Mouse (Mus musculus) heart, embryonic 13.5 days (tissue): ENCODE results near the gene 5730596B20Rik. TPM values are rescaled to one million over a fixed set of nuclear protein-coding genes. Genes with fewer than 3 reads are reported as not detected.

ENCODE experiments used
- ATAC-seq: fragments of 200-750 bp; cut with Nextera tagmentation; 2 replicates; pipeline ENCODE4 v1.8.0; 2017; ENCODE audit warnings: moderate TSS enrichment; ENCODE audit not compliant: insufficient number of reproducible peaks, low FRiP score, low TSS enrichment; ENCODE audit errors: extremely low read depth
- H3K27ac ChIP-seq: fragments of 300-500 bp; sonication (generic); replicated peaks from 2 replicates; pipeline ENCODE4 v1.5.1; 2015; ENCODE audit warnings: moderate library complexity, mild to moderate bottlenecking, inconsistent platforms
- H3K27me3 ChIP-seq: fragments of 300-500 bp; sonication (generic); replicated peaks from 2 replicates; pipeline ENCODE4 v1.6.1; 2015; ENCODE audit warnings: mild to moderate bottlenecking, inconsistent platforms
- H3K36me3 ChIP-seq: fragments of 300-500 bp; sonication (generic); 2 replicates; pipeline ENCODE4 v1.6.1; 2015; ENCODE audit warnings: mild to moderate bottlenecking, inconsistent platforms
- H3K4me1 ChIP-seq: fragments of 300-500 bp; sonication (generic); 2 replicates; pipeline ENCODE4 v1.6.1; 2015; ENCODE audit warnings: inconsistent platforms
- H3K4me2 ChIP-seq: fragments of 300-500 bp; sonication (generic); 2 replicates; pipeline ENCODE4 v1.6.1; 2015; ENCODE audit warnings: inconsistent platforms, mild to moderate bottlenecking, moderate library complexity
- H3K4me3 ChIP-seq: fragments of 300-500 bp; sonication (generic); 2 replicates; pipeline ENCODE4 v1.5.1; 2015; ENCODE audit warnings: moderate library complexity, mild to moderate bottlenecking, inconsistent platforms
- H3K9ac ChIP-seq: fragments of 300-500 bp; sonication (generic); 2 replicates; pipeline ENCODE4 v1.6.1; 2015; ENCODE audit warnings: inconsistent platforms, mild to moderate bottlenecking, moderate library complexity
- H3K9me3 ChIP-seq: fragments of 300-500 bp; sonication (generic); 2 replicates; pipeline ENCODE4 v1.6.1; 2016; ENCODE audit warnings: inconsistent platforms
- WGBS: fragments of 180-500 bp; shearing (Covaris S2); methylation state at CpG from one replicate; pipeline ENCODE4 v1.1.7; 2015; ENCODE audit warnings: mixed read lengths; 5-methylcytosine and 5-hydroxymethylcytosine counted together
- polyA plus RNA-seq: library from polyadenylated mRNA; unstranded; fragments of >200 nt; fragmentation: Nextera tagmentation; extraction: Ambion mirVana; gene quantifications from 2 replicates; pipeline ENCODE4 v1.2.1, GENCODE M21; 2015

Gene 5730596B20Rik
- polyA plus RNA-seq, 1 experiment from 2014 or later = 0.33 TPM

DNA sequence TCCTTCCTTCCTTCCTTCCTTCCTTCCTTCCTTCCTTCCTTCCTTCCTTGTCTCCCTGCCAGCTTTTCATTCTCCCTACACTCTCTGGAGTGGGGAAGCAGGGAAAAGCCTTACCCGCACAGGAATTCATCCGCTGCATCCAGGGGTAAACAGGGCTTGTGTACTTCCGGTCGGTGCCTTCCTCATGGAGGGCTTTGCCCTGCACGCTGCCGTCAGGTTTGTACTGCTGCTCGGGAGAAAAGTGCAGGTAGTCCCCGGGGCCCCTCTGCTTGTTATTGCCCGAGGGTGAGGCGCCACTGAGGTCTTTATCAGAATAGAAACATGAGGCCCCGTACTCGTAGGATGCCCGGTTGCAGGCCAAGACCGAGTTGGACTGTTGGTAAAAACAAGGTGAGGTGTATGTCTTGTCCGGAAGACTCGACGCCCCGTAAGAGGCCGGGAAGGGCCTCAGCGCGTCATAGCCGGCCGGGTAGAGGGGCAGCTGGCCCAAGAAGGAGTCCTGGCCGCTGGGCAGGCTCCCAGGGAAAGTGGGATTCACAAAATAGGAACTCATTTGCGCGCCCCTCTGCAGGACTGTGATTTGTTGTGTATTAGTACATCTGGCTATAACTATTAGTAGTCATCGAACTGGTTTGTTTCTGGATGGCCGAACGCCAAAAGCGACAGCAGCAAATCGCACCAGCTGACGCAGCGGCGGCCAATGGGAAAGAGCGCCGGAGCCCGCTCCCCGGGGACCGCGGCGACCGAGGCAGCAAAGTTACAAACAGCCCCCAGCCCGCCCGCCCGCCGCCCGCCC, 31.0 kb downstream of the 5730596B20Rik start, which contains the start of gene Hoxa6:
Gene Hoxa6, minus strand, starts transcription at position 651 of the 796 bp plus-strand sequence.
- no peak within 1 kb of the TSS for H3K9ac ChIP-seq
- no peak for ATAC-seq
- H3K4me1 ChIP-seq = peaks cover 41% of the 10 kb centered on the region
- peak within 1 kb of the TSS; percentile 34 for H3K4me3 ChIP-seq
- H3K27ac ChIP-seq = no peak within 1 kb of the TSS
- 1% methylated on average over 45 of the region's 47 CpGs for WGBS
- peak within 1 kb of the TSS; percentile 54 for H3K4me2 ChIP-seq
- H3K36me3 ChIP-seq = no peaks in the 10 kb centered on the region
- peaks cover 100% of the 10 kb centered on the region for H3K27me3 ChIP-seq
- no peaks in the 10 kb centered on the region for H3K9me3 ChIP-seq

DNA sequence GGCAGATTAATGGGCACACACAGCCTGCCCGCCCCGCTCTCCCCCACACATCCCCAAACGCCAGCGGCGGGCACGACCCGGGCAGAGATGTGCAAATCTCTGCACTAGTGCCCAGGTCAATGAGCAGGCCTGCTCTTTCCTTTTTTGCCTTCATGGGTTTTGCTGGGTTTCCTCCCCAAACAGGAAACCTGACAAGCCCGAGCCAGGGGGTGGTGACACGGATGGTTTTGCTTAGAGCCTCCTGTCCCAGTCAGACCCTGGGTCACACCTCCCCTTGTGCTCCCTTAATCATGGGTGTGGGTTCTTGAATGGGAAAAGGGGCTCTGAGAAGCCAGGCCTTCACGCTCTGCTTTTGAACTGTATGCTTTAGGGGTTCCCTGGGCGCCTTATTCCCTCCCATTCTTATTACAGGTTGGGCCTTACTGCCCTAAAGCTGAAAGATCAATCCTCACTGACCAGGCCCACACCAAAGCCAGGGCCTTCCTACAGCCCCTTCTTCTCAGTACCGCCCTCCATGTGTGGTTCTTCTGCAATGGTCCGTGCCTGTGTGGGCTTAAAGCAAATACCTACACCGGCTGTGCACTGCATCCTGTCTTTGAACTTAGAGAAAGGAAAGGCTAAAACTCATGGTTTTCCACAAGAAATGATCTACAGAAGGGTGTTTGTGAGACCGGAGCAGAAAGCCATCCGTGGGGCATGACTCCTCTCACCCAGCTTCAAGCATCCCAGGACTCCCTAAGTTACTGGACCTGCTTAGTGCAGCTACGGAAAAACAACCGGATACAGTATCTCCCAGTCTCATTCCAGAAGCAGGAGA, 31.8 kb downstream of the 5730596B20Rik start:
- no peak overlapping the region for H3K9ac ChIP-seq
- H3K36me3 ChIP-seq = no peaks in the 10 kb centered on the region
- H3K4me3 ChIP-seq = peak overlapping the region; percentile 34
- H3K4me1 ChIP-seq = peaks cover 32% of the 10 kb centered on the region
- H3K4me2 ChIP-seq = peak overlapping the region; percentile 54
- WGBS = 9% methylated on average over 18 of the region's 18 CpGs
- no peaks in the 10 kb centered on the region for H3K9me3 ChIP-seq
- no peak overlapping the region for H3K27ac ChIP-seq
- ATAC-seq = no peak
- peaks cover 100% of the 10 kb centered on the region for H3K27me3 ChIP-seq

DNA sequence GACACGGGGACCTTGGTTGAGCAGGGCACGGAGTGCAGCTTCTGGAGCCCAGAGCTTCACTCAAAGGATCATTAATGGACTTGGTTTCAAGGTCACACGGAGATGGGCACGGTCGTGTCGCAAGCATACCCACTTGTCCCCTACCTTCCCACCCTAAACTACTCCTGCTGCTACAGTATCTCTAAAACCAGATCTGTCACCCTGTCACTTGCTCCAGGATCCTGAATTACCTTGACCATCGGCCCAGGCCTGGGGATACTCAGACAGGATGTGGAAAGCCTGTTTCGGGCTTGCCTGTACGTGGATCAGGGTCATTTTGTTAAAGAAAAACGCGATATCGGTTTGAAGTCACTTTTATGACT, 32.4 kb downstream of the 5730596B20Rik start:
- no peak overlapping the region for H3K4me3 ChIP-seq
- H3K4me1 ChIP-seq = peaks cover 27% of the 10 kb centered on the region
- ATAC-seq = no peak
- no peak overlapping the region for H3K27ac ChIP-seq
- H3K4me2 ChIP-seq = no peak overlapping the region
- no peaks in the 10 kb centered on the region for H3K9me3 ChIP-seq
- H3K36me3 ChIP-seq = no peaks in the 10 kb centered on the region
- peaks cover 100% of the 10 kb centered on the region for H3K27me3 ChIP-seq
- WGBS = 14% methylated on average over 12 of the region's 12 CpGs
- no peak overlapping the region for H3K9ac ChIP-seq

DNA sequence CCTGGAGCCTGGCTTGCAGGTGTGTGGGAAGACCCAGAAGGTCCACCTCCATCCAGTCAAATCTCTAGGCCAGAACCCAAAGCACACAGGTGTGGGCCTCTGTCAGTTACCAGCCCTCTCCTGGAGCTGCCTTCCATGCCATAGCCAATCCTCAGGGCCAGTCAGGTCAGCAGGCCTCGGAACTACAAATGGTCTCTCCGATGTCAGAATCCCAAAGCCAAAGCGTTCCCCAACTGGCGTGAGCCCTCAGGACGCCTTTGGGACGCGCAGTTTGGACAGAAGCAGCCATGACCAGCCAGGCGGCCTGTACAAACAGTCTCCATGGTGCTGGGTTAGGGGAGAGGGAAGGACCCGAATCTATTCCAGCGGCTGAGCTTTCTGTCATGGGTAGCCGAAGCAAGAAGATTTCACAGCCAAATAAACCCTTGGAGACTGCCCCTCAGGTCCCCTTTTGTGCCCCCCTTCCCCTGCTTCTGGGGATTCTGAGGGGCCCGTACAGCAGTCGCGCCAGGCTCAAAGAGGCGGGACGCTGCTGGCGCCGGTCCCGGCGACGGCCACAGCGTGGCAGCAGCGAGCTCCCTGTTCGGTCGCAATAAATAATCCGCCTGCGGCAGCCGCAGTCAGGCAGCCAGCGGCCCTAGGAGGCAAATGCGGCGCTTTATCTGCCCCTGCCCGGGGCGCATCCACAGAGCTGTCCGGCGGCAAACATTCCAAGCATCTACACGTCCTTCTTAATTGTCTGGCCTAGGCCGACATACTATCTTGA, 34.1 kb downstream of the 5730596B20Rik start:
- WGBS = 2% methylated on average over 37 of the region's 37 CpGs
- H3K27ac ChIP-seq = no peak overlapping the region
- ATAC-seq = no peak; the same call in 1 of the 2 replicates
- peaks cover 100% of the 10 kb centered on the region for H3K27me3 ChIP-seq
- no peaks in the 10 kb centered on the region for H3K36me3 ChIP-seq
- H3K4me2 ChIP-seq = peak overlapping the region; percentile 53
- no peaks in the 10 kb centered on the region for H3K9me3 ChIP-seq
- peaks cover 23% of the 10 kb centered on the region for H3K4me1 ChIP-seq
- H3K4me3 ChIP-seq = peak overlapping the region; percentile 41
- peak overlapping the region; percentile 34; the same call in 1 of the 2 replicates for H3K9ac ChIP-seq

DNA sequence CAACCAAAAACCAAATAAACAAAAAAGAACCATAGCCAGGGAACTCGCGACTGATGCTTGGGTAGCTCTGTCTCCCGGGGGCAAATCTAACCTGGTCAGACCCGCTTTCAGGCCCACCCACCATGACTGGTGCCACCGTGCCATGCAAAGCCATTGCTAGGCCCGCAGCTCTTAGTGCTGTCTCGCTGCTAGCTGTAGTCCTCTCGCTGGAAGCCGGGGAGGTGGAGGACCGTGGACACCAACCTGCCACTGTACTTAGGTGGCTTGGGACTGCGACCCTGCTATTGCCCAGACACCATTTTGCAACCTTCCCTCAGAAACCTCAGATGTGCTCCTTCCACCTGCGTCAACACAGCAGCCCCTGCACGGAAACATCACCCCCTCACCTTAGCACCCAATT, 34.7 kb downstream of the 5730596B20Rik start:
- no peak overlapping the region for H3K27ac ChIP-seq

DNA sequence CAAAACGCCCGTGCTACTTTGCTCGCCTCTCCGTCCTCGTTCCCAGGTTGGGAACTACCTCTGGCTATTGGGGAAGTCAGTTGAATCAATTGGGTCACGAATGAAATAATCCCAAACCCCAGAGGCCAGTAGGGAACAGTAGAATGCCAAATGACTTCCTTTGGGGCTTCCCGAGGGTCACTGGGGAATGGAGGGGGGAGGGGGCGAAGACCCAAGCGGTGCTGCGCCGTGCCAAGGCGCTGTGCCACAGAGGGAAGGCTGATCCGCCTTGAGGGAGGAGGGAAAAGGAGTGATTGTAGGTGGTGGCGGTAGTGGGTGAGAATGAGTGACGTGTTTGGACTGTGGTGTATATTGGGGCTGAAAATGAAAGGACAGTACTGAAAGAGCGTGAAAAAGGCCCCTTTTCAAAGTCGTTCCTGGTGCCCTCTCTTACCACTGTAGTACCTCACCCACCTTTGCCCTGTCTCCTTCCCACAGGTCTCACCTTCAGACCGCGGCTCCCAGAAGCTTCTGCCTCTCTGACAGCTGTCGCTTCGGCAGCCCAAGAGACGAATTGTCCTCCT, 35.3 kb downstream of the 5730596B20Rik start:
- Histone ChIP-seq H3K9ac (no peak overlapping the region), H3K27ac (no peak overlapping the region), H3K4me1 (peaks cover 34% of the 10 kb centered on the region), H3K27me3 (peaks cover 100% of the 10 kb centered on the region), H3K4me2 (peak overlapping the region; percentile 53), H3K4me3 (peak overlapping the region; percentile 41), H3K36me3 (no peaks in the 10 kb centered on the region), H3K9me3 (no peaks in the 10 kb centered on the region)
- WGBS = 1% methylated on average over 22 of the region's 22 CpGs
- no peak for ATAC-seq

More for the DNA sequence above, 34.7 kb downstream of the 5730596B20Rik start:
- WGBS = 3% methylated on average over 13 of the region's 13 CpGs
- H3K36me3 ChIP-seq = no peaks in the 10 kb centered on the region
- H3K4me1 ChIP-seq = peaks cover 27% of the 10 kb centered on the region
- no peaks in the 10 kb centered on the region for H3K9me3 ChIP-seq
- peak overlapping the region; percentile 34; the same call in 1 of the 2 replicates for H3K9ac ChIP-seq
- ATAC-seq = no peak
- peak overlapping the region; percentile 53 for H3K4me2 ChIP-seq
- H3K27me3 ChIP-seq = peaks cover 100% of the 10 kb centered on the region
- H3K4me3 ChIP-seq = peak overlapping the region; percentile 41

DNA sequence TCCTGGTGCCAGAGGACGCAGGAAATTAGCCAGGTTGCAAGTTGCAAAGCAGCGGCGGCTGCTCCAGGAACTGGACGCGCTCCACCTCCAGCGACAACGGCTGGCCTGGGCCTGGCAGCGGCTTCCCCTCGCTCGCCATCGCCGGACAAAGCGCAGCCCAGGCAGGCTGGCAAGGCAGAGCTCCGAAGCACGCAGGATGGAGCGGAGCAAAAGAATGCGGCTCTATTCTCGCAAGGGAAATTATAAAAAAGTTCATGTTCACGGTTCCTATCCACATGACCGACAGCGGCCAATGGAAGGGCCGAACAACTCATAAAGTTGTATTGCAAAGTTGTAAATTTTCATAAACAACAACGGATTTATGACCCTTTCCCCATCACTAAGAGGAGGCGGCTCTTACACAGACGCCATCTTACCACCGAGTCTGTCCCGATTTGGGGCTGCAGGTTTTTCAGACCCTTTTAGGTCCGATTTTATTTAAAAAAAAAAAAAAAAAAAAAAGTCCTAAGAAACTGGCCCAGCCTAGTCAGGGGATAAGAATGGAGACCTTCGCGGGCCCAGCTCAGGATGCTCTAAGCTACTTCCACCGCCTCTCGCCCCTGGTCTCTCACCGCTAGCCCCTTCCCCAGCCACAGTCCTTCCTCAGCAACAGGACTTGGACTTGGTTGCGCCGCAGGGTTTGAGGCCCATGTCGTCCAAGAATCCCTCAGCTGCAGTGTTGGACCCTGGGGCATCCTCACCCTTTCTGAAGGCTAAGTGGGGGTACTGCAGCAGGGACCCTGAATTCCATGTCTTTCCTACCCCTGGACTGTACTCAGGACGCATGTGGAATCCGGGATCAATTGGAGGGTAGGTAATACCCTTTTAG, 36.1 kb downstream of the 5730596B20Rik start, which contains the start of the genes Hoxa3 and Gm28308:
Gene Hoxa3, minus strand, starts transcription at position 218 of the 868 bp plus-strand sequence.
Gene Gm28308, minus strand, starts transcription at position 221 of the 868 bp plus-strand sequence.
- H3K4me1 ChIP-seq = peaks cover 32% of the 10 kb centered on the region
- no peaks in the 10 kb centered on the region for H3K36me3 ChIP-seq
- H3K4me2 ChIP-seq = peak within 1 kb of the TSS; percentile 53
- 2% methylated on average over 38 of the region's 38 CpGs for WGBS
- no peaks in the 10 kb centered on the region for H3K9me3 ChIP-seq
- no peak within 1 kb of the TSS for H3K27ac ChIP-seq
- H3K9ac ChIP-seq = no peak within 1 kb of the TSS
- peaks cover 100% of the 10 kb centered on the region for H3K27me3 ChIP-seq
- H3K4me3 ChIP-seq = peak within 1 kb of the TSS; percentile 41
- no peak for ATAC-seq

DNA sequence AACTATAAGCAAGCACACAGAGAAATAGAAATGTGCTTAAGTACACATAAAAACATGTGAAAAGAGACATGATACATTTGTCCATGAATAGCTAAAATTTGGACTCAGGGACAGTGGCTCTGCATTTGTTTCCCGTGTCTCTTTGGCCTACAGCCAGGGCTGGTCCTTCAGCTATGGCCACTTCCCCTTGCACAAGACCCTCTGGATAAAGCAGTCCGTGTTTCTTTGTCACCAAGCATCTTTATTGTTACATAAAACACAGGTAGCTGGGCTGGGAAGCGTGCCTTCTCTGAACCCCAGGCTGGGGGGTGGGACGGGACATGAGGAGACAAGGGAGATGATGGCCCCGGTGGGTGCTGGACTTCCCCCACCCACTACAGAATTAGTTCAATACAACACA, 37.0 kb downstream of the 5730596B20Rik start:
- H3K27ac ChIP-seq = no peak overlapping the region
- no peak for ATAC-seq
- H3K4me1 ChIP-seq = peaks cover 27% of the 10 kb centered on the region
- no peak overlapping the region for H3K4me2 ChIP-seq
- 19% methylated on average over 5 of the region's 5 CpGs for WGBS
- peaks cover 100% of the 10 kb centered on the region for H3K27me3 ChIP-seq
- no peaks in the 10 kb centered on the region for H3K36me3 ChIP-seq
- H3K9ac ChIP-seq = no peak overlapping the region
- H3K4me3 ChIP-seq = no peak overlapping the region
- H3K9me3 ChIP-seq = no peaks in the 10 kb centered on the region

DNA sequence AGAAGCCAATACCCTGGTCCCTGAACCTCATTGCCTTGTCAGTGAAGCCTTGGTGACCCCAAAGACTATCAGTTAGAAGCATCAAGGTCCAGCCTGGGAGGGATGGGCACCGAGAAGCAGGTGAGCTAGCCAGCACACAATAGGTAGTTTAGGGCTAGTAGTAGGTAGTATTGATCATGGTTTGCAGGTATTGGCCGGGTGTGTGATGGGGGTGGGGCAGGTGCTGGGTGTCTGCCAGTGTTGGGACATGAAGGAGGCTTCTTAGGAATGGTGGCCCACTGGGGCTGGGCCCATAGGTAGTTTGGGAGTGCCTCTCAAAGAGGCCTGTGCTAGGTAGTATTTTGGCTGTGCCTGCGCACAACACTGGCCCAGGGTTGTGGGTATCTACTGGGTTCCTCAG, 37.8 kb downstream of the 5730596B20Rik start:
- no peak overlapping the region for H3K4me2 ChIP-seq
- peaks cover 27% of the 10 kb centered on the region for H3K4me1 ChIP-seq
- H3K36me3 ChIP-seq = no peaks in the 10 kb centered on the region
- no peak for ATAC-seq
- no peak overlapping the region for H3K9ac ChIP-seq
- no peaks in the 10 kb centered on the region for H3K9me3 ChIP-seq
- H3K27me3 ChIP-seq = peaks cover 100% of the 10 kb centered on the region
- WGBS = 17% methylated on average over 3 of the region's 3 CpGs
- H3K27ac ChIP-seq = no peak overlapping the region
- H3K4me3 ChIP-seq = no peak overlapping the region
